Mouse (Mus musculus) thymus, postnatal 10 days (tissue): ENCODE data around the gene H1f0.

Experiments
- DNase-seq, 2 experiments: peaks; one replicate each; pipeline ENCODE4 v3.0.0; 2021; ENCODE audit warnings: low spot score in 2 of 2

Gene H1f0

GRCm38 (mm10) chr15:79028237-79028738 is at the start of gene H1f0:
Gene H1f0 (plus strand): TSS chr15:79028450.
- DNase-seq = peak; percentile 76 to 88

GRCm38 (mm10) chr15:78978875-78979274 is 49.4 kb upstream of the H1f0 start:
- DNase-seq = no peak

DNA sequence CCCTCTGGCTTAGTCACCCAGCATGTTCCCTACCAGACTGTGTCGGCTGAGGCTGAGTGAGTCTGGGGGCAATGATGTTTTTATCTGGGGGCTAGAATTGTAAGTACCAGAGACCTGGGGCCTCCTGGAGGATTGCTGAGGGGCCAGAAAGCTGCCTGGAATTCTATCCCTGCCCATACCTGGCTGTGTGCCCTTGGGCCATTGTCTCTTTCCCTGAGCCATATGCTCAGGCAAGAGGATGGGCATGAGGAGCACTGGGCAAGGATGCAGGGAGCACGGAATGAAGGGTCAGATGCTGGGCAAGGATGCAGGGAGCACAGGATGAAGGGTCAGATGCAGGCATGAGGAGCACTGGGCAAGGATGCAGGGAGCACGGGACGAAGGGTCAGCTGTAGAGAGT is 48.2 kb upstream of the H1f0 start:
- DNase-seq = no peak

GRCm38 (mm10) chr15:78982658-78983435 is 45.4 kb upstream of the H1f0 start:
- peak; percentile 75 to 83 for DNase-seq

- DNase-seq = peak; percentile 34 to 35
Observed at GRCm38 (mm10) chr15:78983436-78984285, 44.6 kb upstream of the H1f0 start.

GRCm38 (mm10) chr15:78984286-78984778 is 43.9 kb upstream of the H1f0 start:
- DNase-seq = no peak

DNA sequence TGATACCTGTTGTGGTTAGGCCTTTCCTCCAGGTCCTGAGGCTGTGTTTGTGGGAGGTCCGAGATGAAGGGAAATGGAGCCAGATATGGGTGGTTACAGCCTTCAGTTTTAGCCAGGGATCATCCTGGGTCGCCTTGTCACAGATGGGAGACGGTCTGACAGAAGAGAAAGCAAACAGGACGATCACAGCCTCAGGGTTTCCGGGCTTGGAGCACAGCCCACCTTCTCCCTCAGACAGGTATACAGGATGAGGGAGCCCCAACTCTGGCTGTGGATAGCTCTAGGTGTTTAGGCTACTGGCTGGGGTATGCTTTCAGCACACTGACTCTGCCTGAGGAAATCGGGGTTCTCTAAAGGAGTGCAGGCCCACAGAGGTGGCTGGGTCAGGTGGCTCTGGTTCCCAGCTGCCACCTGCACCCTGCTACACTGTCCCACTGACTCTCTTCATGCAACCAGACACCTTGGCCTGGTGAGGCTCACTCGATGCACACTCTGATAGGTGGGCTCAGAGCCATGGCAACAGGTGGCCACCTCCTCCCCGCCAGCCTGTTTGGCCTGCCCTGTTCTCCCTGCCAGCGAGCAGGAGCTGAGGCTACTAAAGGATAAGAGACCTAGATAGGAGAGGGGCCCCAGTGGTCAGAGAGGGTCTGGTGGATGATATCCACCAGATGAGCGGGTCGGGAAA is 41.6 kb upstream of the H1f0 start:
- no peak for DNase-seq

GRCm38 (mm10) chr15:78988499-78988971 is 39.7 kb upstream of the H1f0 start:
- no peak for DNase-seq

DNA sequence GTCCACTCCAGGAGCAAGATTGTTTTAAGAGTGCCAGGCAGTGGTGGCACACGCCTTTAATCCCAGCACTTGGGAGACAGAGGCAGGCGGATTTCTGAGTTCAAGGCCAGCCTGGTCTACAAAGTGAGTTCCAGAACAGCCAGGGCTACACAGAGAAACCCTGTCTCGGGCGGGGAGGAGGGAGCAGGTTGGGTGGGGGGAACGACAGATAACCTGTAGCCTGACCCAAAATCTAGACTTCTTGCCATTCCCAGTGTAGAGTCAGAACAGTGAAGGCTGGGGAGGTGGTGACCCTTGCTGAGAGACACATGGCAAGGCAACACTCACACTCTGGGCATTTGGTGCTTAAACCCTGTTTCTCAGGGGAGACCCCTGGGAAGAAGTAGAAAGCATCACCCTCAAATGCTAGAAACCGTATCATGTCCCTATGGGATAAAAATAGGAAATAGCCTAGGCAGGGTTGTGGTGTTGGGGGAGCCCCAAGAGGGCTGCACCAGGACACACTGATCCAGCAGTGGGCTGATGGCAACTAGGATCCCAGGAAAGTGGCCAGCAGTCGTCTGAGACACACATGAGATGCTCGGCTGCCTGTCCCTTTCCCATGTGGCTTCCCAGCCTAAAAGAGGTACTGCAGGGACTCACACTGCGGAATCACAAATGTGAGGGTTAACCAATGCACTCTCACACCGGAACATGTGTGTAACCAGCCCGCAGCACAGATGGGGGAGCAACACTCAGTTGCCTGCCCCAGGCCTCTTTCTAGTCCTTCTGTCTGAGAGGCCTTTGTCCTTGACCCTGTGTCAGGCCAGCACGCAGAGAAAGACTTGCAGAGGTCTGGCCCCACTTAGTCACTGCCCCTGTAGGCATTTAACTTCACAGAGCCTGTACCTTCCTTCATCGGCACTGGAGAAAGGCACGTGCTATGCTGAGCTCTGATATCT is 38.8 kb upstream of the H1f0 start:
- no peak for DNase-seq

GRCm38 (mm10) chr15:78990093-78990463 is 38.2 kb upstream of the H1f0 start:
- no peak for DNase-seq

DNA sequence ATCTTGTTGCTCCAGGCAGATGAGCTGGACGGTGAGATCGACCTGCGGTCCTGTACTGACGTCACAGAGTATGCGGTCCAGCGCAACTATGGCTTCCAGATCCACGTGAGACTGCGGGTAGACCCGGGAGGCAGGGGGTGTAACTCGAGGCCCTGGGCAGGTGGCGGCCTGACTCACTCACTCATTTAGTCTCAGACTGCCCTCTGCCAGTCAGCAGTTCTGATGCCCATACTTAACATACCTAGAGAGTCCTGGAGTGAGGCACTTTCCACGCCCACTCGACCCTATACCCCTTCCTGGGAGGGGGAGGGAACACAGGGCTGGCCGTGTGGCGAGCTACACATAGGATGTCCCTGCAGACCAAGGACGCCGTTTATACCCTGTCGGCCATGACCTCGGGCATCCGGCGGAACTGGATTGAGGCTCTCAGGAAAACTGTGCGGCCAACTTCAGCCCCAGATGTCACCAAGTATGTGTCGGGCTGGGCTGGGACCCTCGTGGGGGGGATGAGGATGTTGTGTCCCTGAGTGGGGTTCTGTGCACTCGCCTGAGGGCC is 37.2 kb upstream of the H1f0 start:
- no peak for DNase-seq

DNA sequence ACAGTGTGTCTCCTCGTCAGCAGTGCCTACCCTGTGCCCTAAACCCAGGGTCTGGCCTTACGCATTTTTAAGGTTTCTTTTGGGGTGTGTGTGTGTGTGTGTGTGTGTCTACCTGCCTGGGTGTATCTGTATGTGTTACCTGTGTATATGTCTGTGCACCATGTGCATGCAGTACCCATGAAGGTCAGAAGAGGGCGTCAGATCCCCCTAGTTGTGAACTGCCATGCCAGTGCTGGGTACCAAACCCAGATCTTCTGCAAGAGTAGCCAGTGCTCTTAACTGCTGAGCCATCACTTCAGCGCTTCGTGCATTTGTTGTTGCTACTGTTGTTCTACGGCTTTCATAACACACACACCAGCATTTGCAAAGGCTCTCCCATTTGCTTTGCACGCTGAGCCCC is 36.0 kb upstream of the H1f0 start:
- DNase-seq = no peak

- no peak for DNase-seq
Observed at GRCm38 (mm10) chr15:78992925-78993324, 35.3 kb upstream of the H1f0 start.

DNA sequence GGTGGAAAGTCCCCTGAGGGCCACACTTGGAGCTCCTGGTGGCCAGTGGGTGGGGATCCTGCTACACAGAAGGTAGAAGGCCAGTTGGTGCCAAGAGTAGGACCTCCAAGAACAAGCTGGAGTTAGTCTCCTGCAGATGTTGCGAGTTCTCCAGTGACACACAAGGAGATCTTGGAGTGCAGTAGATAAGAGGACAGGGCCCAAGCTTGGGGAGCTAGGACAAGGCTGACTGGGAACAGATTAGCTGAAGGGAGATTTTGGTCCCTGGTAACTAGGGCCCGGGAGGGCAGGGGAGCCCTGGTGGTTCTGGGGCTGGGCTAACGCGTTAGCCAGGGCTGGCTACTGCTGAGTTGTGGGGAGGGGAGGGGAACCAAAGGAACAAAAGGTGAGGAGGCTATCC is 32.3 kb upstream of the H1f0 start:
- DNase-seq = no peak

DNA sequence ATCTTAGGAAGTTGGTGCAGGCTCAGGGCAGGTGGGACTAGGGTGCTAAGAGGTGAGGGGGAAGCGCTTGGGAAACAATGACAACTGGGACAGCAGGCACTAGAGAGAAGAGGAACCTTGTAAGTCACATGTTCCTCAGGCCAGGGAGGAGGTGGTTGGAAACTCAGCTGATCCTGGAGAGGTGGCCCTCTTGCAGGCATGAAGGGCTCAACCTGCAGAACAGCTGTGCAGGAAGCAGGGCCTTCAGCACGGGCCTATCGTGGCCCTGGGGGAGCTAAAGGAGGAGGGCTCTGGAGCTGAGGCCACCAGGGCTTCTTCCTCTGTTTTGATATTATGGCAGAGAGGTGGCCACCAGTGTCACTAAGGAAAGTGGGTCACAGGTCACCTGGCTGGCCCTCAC is 31.6 kb upstream of the H1f0 start:
- DNase-seq = peak; percentile 39 to 48

GRCm38 (mm10) chr15:78998348-78998747 is 29.9 kb upstream of the H1f0 start:
- no peak for DNase-seq

DNA sequence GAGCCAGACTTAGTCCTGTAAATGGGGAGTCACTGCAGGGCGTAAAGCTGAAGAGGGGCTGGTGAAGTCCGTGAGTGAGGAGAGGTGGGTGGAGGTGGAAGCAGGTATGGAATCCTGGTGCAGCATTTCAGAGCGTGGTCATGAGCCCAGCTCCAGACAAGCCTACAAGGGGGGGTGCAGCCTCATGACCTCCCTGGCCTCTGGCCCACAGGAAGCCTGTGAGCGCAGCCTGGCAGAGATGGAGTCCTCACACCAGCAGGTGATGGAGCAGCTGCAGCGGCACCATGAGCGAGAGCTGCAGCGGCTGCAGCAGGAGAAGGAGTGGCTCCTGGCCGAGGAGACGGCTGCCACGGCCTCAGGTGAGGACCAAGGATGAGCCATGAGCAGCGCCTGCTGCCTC is 28.7 kb upstream of the H1f0 start:
- peak; percentile 19 to 21 for DNase-seq

GRCm38 (mm10) chr15:79000357-79000791 is 27.9 kb upstream of the H1f0 start:
- no peak for DNase-seq

DNA sequence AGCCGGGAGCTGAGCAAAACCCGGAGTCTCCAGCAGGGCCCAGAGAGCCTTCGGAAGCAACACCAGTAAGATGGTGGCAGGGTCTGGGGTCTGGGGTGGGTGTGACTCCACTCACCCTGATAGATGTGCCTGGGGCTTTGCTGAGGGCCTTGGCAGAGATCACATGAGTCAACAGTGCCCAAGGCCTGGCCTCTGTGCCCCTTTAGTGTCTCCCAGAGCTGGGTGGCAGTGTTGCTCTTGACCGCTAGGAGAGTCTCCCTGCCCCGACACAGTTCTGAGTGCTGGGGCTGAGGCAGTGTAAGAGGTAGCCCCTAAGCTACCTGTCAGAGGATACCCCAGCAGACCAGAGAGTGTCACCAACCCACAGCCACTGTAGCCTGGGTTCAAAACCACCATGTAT is 26.7 kb upstream of the H1f0 start:
- DNase-seq = no peak

DNA sequence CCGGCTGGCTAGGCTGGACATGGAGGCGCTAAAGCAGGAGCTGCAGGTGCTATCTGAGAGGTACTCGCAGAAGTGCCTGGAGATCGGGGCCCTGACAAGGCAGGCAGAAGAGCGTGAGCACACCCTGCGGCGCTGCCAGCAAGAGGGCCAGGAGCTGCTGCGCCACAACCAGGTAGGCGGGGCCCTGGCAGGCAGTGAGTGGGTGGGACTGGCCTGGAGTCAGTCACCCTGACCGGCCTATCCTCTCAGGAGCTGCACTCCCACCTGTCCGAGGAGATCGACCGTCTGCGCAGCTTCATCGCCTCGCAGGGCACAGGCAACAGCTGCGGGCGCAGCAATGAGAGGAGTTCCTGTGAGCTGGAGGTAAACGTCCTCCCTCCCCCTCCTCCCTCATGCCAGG is 26.2 kb upstream of the H1f0 start:
- DNase-seq = no peak
